Mouse (Mus musculus) MEL (cell line): ENCODE results near the gene Axin2.

Experiments
- CHD1 ChIP-seq: IDR thresholded peaks from 2 replicates; pipeline ENCODE4 v1.6.1; 2012; ENCODE audit warnings: low read depth, mild to moderate bottlenecking, inconsistent platforms, low read length, improper control_type of control experiment
- CTCF ChIP-seq, 3 experiments: IDR thresholded peaks in 2 of 3; conservative IDR thresholded peaks in 1 of 3; 2 replicates each; pipeline ENCODE4 v1.5.1; 2011 to 2012; ENCODE audit warnings: low read length in 3 of 3, low read depth in 2 of 3, mild to moderate bottlenecking in 2 of 3, improper control_type of control experiment in 1 of 3, inconsistent platforms in 1 of 3, mixed read lengths in 1 of 3, moderate library complexity in 1 of 3; ENCODE audit not compliant: control insufficient read depth in 1 of 3, insufficient read depth in 1 of 3, poor library complexity in 1 of 3, severe bottlenecking in 1 of 3
- NELFE ChIP-seq: IDR thresholded peaks from 2 replicates; pipeline ENCODE4 v1.6.1; 2011; ENCODE audit warnings: low read depth, low read length, improper control_type of control experiment
- POLR2A ChIP-seq, 2 experiments: IDR thresholded peaks; 2 replicates each; pipeline ENCODE4 v1.6.1; 2011 to 2012; ENCODE audit warnings: low read length in 2 of 2, mild to moderate bottlenecking in 2 of 2, control low read depth in 1 of 2, improper control_type of control experiment in 1 of 2, low read depth in 1 of 2, moderate library complexity in 1 of 2; ENCODE audit not compliant: control insufficient read depth in 1 of 2, insufficient read depth in 1 of 2, poor library complexity in 1 of 2
- POLR2AphosphoS2 ChIP-seq: IDR thresholded peaks from 2 replicates; pipeline ENCODE4 v1.6.1; 2011; ENCODE audit warnings: low read length, improper control_type of control experiment
- SIN3A ChIP-seq: IDR thresholded peaks from 2 replicates; pipeline ENCODE4 v1.6.1; 2012; ENCODE audit warnings: low read length, improper control_type of control experiment, inconsistent platforms
- USF1 ChIP-seq: IDR thresholded peaks from 2 replicates; pipeline ENCODE4 v1.6.1; 2014; ENCODE audit warnings: low read depth, mild to moderate bottlenecking, inconsistent platforms, low read length, improper control_type of control experiment, moderate library complexity

- no peak for TF ChIP-seq NELFE
- no peak for TF ChIP-seq CTCF (IDR thresholded peaks at IDR 0.05 in 2 of 3, conservative IDR thresholded peaks at IDR 0.05 in 1 of 3; ENCODE audit: control insufficient read depth in 1 of 3, insufficient read depth in 1 of 3, low read depth in 2 of 3, low read length in 3 of 3, poor library complexity in 1 of 3, severe bottlenecking in 1 of 3)
- no peak for TF ChIP-seq CHD1
- TF ChIP-seq POLR2AphosphoS2 = no peak
- TF ChIP-seq POLR2A (IDR thresholded peaks at IDR 0.05; ENCODE audit: control insufficient read depth in 1 of 2, insufficient read depth in 1 of 2, low read depth in 1 of 2, low read length in 2 of 2, poor library complexity in 1 of 2) = no peak
- no peak for TF ChIP-seq SIN3A
- TF ChIP-seq USF1 = no peak
These were observed 34.1 kb upstream of the Axin2 start for GRCm38 (mm10) chr11:108886060-108886459.
